Mouse (Mus musculus): ENCODE measurements at regions not wholly inside any gene's neighbourhood (a gene's known extent, or its start where the extent isn't known, plus 50 kb on each side); places are given as distances from the start of the nearest gene placed in this dataset. TPM values are rescaled to one million over a fixed set of nuclear protein-coding genes. Genes with fewer than 3 reads are reported as not detected.

GRCm38 (mm10) chr5:13033332-13033731, 91.9 kb upstream of the Sema3a start:
- Histone ChIP-seq H3K9me3 (no peaks in the 10 kb centered on the region), H3K4me1 (replicated peaks) (no peaks in the 10 kb centered on the region), H3K27ac (replicated peaks) (no peak overlapping the region), H3K36me3 (no peaks in the 10 kb centered on the region), H3K4me3 (no peak overlapping the region), H3K27me3 (no peaks in the 10 kb centered on the region), H3K9ac (no peak overlapping the region), H3K4me2 (no peak overlapping the region)
- no peak for ATAC-seq (ENCODE audit: low read depth)
- 89% methylated on average over 3 of the region's 3 CpGs for WGBS

- H3K4me1 ChIP-seq (replicated peaks), result no peaks in the 10 kb centered on the region
- no peaks in the 10 kb centered on the region for H3K36me3 ChIP-seq
- H3K9ac ChIP-seq, result no peak overlapping the region
- H3K9me3 ChIP-seq, result no peaks in the 10 kb centered on the region
- H3K4me2 ChIP-seq, result no peak overlapping the region
- no peak overlapping the region for H3K4me3 ChIP-seq
- H3K27ac ChIP-seq (replicated peaks), result no peak overlapping the region
- WGBS, result 59% methylated on average over 2 of the region's 2 CpGs
- ATAC-seq (ENCODE audit: low read depth), result no peak
- H3K27me3 ChIP-seq, result no peaks in the 10 kb centered on the region
These were observed 89.1 kb upstream of the Sema3a start for GRCm38 (mm10) chr5:13036127-13036526.

GRCm38 (mm10) chr5:13058883-13059423, 66.3 kb upstream of the Sema3a start:
- no peak overlapping the region for H3K4me3 ChIP-seq
- H3K4me2 ChIP-seq, result no peak overlapping the region
- no peaks in the 10 kb centered on the region for H3K9me3 ChIP-seq
- no peaks in the 10 kb centered on the region for H3K27me3 ChIP-seq
- no peak overlapping the region for H3K27ac ChIP-seq (replicated peaks)
- H3K9ac ChIP-seq, result no peak overlapping the region
- H3K4me1 ChIP-seq (replicated peaks), result no peaks in the 10 kb centered on the region
- H3K36me3 ChIP-seq, result no peaks in the 10 kb centered on the region
- ATAC-seq (ENCODE audit: low read depth), result no peak
- 55% methylated on average over 2 of the region's 2 CpGs for WGBS

- Histone ChIP-seq H3K4me1 (replicated peaks) (no peaks in the 10 kb centered on the region), H3K36me3 (no peaks in the 10 kb centered on the region), H3K27me3 (no peaks in the 10 kb centered on the region), H3K4me3 (no peak overlapping the region), H3K9me3 (no peaks in the 10 kb centered on the region), H3K27ac (replicated peaks) (no peak overlapping the region), H3K4me2 (no peak overlapping the region), H3K9ac (no peak overlapping the region)
- WGBS, result 20% methylated on average over 3 of the region's 3 CpGs
- ATAC-seq (ENCODE audit: low read depth), result no peak
These were observed 58.3 kb upstream of the Sema3a start for GRCm38 (mm10) chr5:13066942-13067341.

Small RNA genes lying in the stretch of these regions (microRNA-seq; reads per million reads assigned to microRNA genes)
- gene Gm23243, result not detected
